Mouse (Mus musculus): ENCODE results near the gene Hist3h2a.

Gene Hist3h2a

GRCm38 (mm10) chr11:58990794-58991193 is 36.3 kb downstream of the Hist3h2a start:
- DNase-seq (ENCODE audit: low read depth, low spot score), result no peak

- no peak for DNase-seq (ENCODE audit: low read depth, low spot score)
Observed at GRCm38 (mm10) chr11:58991911-58992310, 37.4 kb downstream of the Hist3h2a start.

- no peak for DNase-seq (ENCODE audit: low read depth, low spot score)
Observed at GRCm38 (mm10) chr11:58993091-58993670, 38.7 kb downstream of the Hist3h2a start.

GRCm38 (mm10) chr11:58994337-58994826 is 39.9 kb downstream of the Hist3h2a start:
- peak; percentile 82 for DNase-seq (ENCODE audit: low read depth, low spot score)

- DNase-seq (ENCODE audit: low read depth, low spot score), result no peak
Observed at GRCm38 (mm10) chr11:58995061-58995806, 40.7 kb downstream of the Hist3h2a start.

GRCm38 (mm10) chr11:58995807-58996370 is 41.4 kb downstream of the Hist3h2a start:
- DNase-seq (ENCODE audit: low read depth, low spot score), result no peak

GRCm38 (mm10) chr11:58997541-58997940 is 43.1 kb downstream of the Hist3h2a start:
- DNase-seq (ENCODE audit: low read depth, low spot score), result no peak

GRCm38 (mm10) chr11:58999158-58999557 is 44.7 kb downstream of the Hist3h2a start:
- DNase-seq (ENCODE audit: low read depth, low spot score), result no peak

- no peak for DNase-seq (ENCODE audit: low read depth, low spot score)
Observed at GRCm38 (mm10) chr11:58999830-59000229, 45.3 kb downstream of the Hist3h2a start.

- DNase-seq (ENCODE audit: low read depth, low spot score), result no peak
Observed at GRCm38 (mm10) chr11:59000635-59001034, 46.1 kb downstream of the Hist3h2a start.

- no peak for DNase-seq (ENCODE audit: low read depth, low spot score)
Observed at GRCm38 (mm10) chr11:59002327-59003079, 48.0 kb downstream of the Hist3h2a start.
